Mouse (Mus musculus) ES-E14 (cell line): Measurements from ENCODE around the gene Slc17a7. TPM values are rescaled to one million over a fixed set of nuclear protein-coding genes. Genes with fewer than 3 reads are reported as not detected.

Source experiments
- DNase-seq: peaks from one replicate; pipeline ENCODE4 v3.0.0-alpha.2; 2013; ENCODE audit warnings: low read depth, low spot score
- H3K27ac ChIP-seq: 2 replicates; pipeline ENCODE4 v1.5.1; 2012; ENCODE audit warnings: low read depth, mild to moderate bottlenecking, low read length, moderate library complexity, mixed read lengths; ENCODE audit not compliant: poor library complexity, insufficient read depth, severe bottlenecking
- H3K36me3 ChIP-seq: 2 replicates; pipeline ENCODE4 v1.6.1; 2012; ENCODE audit warnings: mild to moderate bottlenecking, low read length, moderate library complexity, mixed read lengths; ENCODE audit not compliant: control insufficient read depth, poor library complexity, insufficient read depth, severe bottlenecking
- H3K4me1 ChIP-seq, 2 experiments: fragments of 150-350 bp in 1 of 2; sonication (generic) in 1 of 2; 2 replicates each; pipeline ENCODE4 v1.6.1; 2012; ENCODE audit warnings: low read length in 2 of 2, mild to moderate bottlenecking in 1 of 2, mixed read lengths in 1 of 2; ENCODE audit not compliant: control insufficient read depth in 2 of 2, insufficient read depth in 2 of 2, poor library complexity in 1 of 2
- H3K4me3 ChIP-seq, 2 experiments: fragments of 150-350 bp in 1 of 2; sonication (generic) in 1 of 2; 2 replicates each; pipeline ENCODE4 v1.5.1; 2012; ENCODE audit warnings: low read length in 2 of 2, low read depth in 1 of 2, mild to moderate bottlenecking in 1 of 2, mixed read lengths in 1 of 2; ENCODE audit not compliant: insufficient read depth in 1 of 2, poor library complexity in 1 of 2, severe bottlenecking in 1 of 2
- H3K9ac ChIP-seq: 2 replicates; pipeline ENCODE4 v1.6.1; 2012; ENCODE audit warnings: low read depth, mild to moderate bottlenecking, low read length, mixed read lengths; ENCODE audit not compliant: poor library complexity, insufficient read depth, severe bottlenecking
- H3K9me3 ChIP-seq: fragments of 150-350 bp; sonication (generic); 2 replicates; pipeline ENCODE4 v1.6.1; 2012; ENCODE audit warnings: low read depth, mild to moderate bottlenecking, low read length; ENCODE audit not compliant: control insufficient read depth, insufficient read depth
- CHD2 ChIP-seq: IDR thresholded peaks from 2 replicates; pipeline ENCODE4 v1.6.1; 2014; ENCODE audit warnings: mild to moderate bottlenecking, low read depth, low read length, inconsistent platforms
- HCFC1 ChIP-seq: IDR thresholded peaks from 2 replicates; pipeline ENCODE4 v1.6.1; 2012; ENCODE audit warnings: low read length, inconsistent platforms, borderline replicate concordance; ENCODE audit not compliant: insufficient read depth
- MAFK ChIP-seq: IDR thresholded peaks from 2 replicates; pipeline ENCODE4 v1.6.1; 2014; ENCODE audit warnings: mild to moderate bottlenecking, low read depth, low read length, inconsistent platforms; ENCODE audit not compliant: insufficient read depth
- ZC3H11A ChIP-seq: IDR thresholded peaks from 2 replicates; pipeline ENCODE4 v1.6.1; 2012; ENCODE audit warnings: low read depth, mild to moderate bottlenecking, inconsistent platforms, low read length, borderline replicate concordance
- ZNF384 ChIP-seq: IDR thresholded peaks from 2 replicates; pipeline ENCODE4 v1.6.1; 2012; ENCODE audit warnings: low read depth, low read length, inconsistent platforms
- in situ Hi-C, 2 experiments: fragments of 600-800 bp; cut with MboI; formaldehyde crosslinking; loops; one replicate each; pipeline ENCODE4 v1.15.1; 2025; ENCODE audit warnings: low sequenced_read_pairs in 2 of 2, inconsistent platforms in 1 of 2; ENCODE audit not compliant: unreplicated experiment in 2 of 2
- total RNA-seq: library from RNA; depleted of rRNA; stranded (reverse); fragments of 300-350 nt; gene quantifications from 2 replicates; pipeline ENCODE4 v1.2.3, GENCODE M21; 2012

Gene Slc17a7
- total RNA-seq, 1 experiment, result 3.4 TPM

DNA sequence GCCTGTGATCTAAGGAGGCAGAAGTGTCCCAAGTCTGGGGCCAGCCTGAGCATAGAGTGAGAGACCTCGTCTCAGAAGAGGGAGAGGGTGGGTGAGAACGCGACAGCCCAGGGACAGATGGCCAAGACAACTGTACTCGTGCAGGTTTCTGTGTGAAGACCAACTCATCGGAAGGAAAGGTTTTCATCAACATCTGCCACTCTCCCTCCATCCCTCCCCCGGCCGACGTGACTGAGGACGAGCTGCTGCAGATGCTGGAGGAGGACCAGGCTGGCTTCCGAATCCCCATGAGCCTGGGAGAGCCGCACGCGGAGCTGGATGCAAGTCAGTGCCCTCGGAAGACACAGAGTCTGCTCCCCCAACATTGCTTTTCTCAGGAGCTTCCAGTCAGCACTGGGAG is 6.3 kb upstream of the Slc17a7 start:
- TF ChIP-seq CHD2 (no peak), ZC3H11A (no peak), MAFK (no peak), HCFC1 (no peak), ZNF384 (no peak)

DNA sequence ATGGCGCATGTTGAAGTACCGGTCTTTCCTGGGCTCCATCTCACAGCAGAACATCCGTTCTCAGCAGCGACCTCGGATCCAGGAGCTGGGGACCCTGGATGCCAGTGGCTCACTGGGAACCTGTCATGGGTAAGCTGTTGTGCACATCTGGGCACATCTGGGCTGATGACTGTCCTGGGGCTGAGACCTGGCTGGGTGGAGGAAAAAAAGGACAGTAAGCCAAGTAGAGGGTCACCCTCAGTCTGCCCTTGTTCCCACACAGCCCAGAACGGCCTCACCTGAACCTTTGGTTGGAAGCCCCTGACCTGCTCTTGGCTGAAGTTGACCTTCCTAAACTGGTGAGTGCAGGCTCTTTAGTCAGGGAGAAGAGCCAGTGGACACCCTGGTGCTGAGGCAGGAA is 4.8 kb upstream of the Slc17a7 start:
- Histone ChIP-seq H3K9ac (no peak overlapping the region), H3K36me3 (peaks cover 11% of the 10 kb centered on the region), H3K9me3 (no peaks in the 10 kb centered on the region), H3K4me3 (no peak overlapping the region), H3K27ac (no peak overlapping the region), H3K4me1 (peaks cover under 1 to 5% of the 10 kb centered on the region in 2 experiments; a peak in 2 of 4 replicates)
- DNase-seq, result no peak
- no peak for TF ChIP-seq HCFC1
- TF ChIP-seq ZC3H11A, result no peak
- no peak for TF ChIP-seq ZNF384
- no peak for TF ChIP-seq MAFK
- no peak for TF ChIP-seq CHD2
- in situ Hi-C loops, result no loop called here

More for the DNA sequence above, 6.3 kb upstream of the Slc17a7 start:
- DNase-seq, result no peak
- Histone ChIP-seq H3K4me3 (no peak overlapping the region), H3K9ac (no peak overlapping the region), H3K4me1 (peaks cover 0 to 5% of the 10 kb centered on the region in 2 experiments; a peak in 2 of 4 replicates), H3K27ac (no peak overlapping the region), H3K36me3 (peaks cover 11% of the 10 kb centered on the region), H3K9me3 (no peaks in the 10 kb centered on the region)
- in situ Hi-C loops, result no loop called here

DNA sequence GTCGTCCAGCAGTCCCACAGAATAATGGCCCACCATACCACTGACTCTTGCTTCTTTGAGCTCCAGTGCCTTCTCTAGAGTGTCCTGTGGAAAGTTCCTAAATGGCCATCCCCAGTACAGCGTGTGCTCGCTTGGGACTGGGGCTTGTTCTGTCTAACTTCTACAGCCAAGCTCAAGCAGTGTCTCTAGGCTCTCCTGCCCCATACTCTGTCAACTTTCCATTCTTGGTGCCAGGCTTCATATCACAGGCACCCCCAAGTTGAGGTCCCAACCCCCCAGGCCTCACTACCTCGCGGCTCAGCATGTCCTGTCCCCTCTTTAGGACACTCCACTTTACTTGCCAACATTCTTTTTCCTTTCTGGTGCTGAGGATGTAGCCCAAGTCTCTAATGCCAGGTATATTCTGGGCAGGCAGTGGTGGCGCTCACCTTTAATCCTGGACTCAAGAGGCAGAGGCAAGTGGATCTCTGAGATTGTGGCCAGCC is 3.4 kb upstream of the Slc17a7 start:
- Histone ChIP-seq H3K9me3 (no peaks in the 10 kb centered on the region), H3K27ac (no peak overlapping the region), H3K4me1 (peaks cover 4% of the 10 kb centered on the region in 2 experiments; a peak in 2 of 4 replicates), H3K36me3 (peaks cover 11% of the 10 kb centered on the region), H3K9ac (no peak overlapping the region), H3K4me3 (no peak overlapping the region)
- TF ChIP-seq ZC3H11A (no peak), ZNF384 (no peak), MAFK (no peak), CHD2 (no peak), HCFC1 (no peak)
- no peak for DNase-seq
- in situ Hi-C loops, result no loop called here

DNA sequence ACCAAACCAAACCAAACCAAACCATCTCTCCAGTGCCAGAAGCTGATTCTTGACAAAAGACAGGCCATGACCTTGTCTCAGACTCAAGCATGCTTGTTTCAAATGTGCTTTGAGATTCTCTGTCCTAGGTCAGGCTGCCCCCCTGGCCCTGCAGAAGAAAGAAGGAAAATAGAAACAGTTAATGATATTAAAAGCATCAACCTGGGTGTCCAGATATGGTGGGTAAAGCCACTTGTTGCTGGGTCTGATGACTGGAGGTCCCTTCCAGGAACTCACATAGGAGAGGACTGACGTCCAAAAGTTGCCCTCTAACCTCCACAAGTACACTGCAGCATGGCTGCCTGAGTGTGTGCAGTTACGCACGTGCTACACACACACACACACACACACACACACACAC is 2.9 kb upstream of the Slc17a7 start:
- no peak for TF ChIP-seq MAFK
- TF ChIP-seq ZC3H11A, result no peak
- no peak for TF ChIP-seq ZNF384
- TF ChIP-seq HCFC1, result no peak
- no peak for TF ChIP-seq CHD2
- Histone ChIP-seq H3K36me3 (peaks cover 11% of the 10 kb centered on the region), H3K9me3 (no peaks in the 10 kb centered on the region), H3K4me1 (peaks cover 2 to 4% of the 10 kb centered on the region in 2 experiments; a peak in 1 of 4 replicates), H3K9ac (no peak overlapping the region), H3K4me3 (no peak overlapping the region), H3K27ac (no peak overlapping the region)
- in situ Hi-C loops, result no loop called here
- no peak for DNase-seq
